Mouse (Mus musculus) brain, embryonic 18.5 days (tissue): ENCODE measurements around the gene Cldn2.

Source experiments
- DNase-seq: peaks from one replicate; pipeline ENCODE4 v3.0.0-alpha.2; 2012; ENCODE audit warnings: low read depth, low spot score

Gene Cldn2

GRCm38 (mm10) chrX:139808085-139808484, 7.5 kb downstream of the Cldn2 start:
- DNase-seq: peak; percentile 12

DNA sequence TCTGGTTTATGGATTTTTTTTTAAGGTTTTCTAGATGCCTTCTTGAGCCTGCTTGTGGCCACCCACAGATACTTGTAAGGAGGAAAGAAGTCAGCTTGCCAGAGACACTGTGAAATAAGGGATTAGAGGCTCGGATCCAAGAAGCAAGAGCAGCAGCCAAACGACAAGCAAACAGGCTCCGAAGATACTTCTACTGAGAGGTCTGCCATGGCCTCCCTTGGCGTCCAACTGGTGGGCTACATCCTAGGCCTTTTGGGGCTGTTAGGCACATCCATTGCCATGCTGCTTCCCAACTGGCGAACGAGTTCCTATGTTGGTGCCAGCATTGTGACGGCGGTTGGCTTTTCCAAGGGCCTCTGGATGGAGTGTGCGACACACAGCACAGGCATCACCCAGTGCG, 7.9 kb downstream of the Cldn2 start:
- DNase-seq: no peak

- no peak for DNase-seq
Measured at GRCm38 (mm10) chrX:139812636-139813298, 12.1 kb downstream of the Cldn2 start.

DNA sequence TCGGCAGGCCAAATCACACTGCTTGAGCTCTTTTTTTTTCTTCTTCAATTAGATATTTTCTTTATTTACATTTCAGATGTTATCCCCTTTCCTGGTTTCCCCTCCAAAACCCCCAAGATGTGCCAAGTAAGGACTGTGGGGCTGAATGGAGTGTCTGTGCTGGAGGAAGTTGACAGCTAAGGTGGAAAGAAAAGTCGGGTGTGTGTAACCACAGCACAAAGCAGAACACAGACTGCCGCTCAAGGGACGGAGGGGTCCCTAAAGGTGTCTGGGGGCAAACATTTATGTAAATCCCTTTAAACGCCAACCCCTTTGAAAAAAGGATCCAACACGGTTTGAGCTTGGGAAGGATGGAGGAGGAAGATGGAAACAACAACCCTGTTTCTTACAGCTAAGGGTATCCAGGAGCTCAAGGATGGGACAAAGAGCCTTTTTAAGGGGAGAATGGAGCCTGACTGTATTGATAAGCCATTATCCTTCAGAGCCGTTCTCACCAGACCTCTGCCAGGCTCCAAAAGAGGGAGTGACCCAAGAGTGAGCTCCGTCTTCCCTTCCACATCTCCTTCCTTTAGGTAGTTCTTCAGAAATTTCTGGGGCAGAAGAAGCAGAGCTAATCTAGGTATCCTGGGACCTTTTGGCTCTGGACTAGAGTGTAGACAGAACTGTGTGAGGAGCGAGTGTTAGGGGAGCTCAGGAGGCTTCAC, 12.8 kb downstream of the Cldn2 start:
- DNase-seq: no peak

DNA sequence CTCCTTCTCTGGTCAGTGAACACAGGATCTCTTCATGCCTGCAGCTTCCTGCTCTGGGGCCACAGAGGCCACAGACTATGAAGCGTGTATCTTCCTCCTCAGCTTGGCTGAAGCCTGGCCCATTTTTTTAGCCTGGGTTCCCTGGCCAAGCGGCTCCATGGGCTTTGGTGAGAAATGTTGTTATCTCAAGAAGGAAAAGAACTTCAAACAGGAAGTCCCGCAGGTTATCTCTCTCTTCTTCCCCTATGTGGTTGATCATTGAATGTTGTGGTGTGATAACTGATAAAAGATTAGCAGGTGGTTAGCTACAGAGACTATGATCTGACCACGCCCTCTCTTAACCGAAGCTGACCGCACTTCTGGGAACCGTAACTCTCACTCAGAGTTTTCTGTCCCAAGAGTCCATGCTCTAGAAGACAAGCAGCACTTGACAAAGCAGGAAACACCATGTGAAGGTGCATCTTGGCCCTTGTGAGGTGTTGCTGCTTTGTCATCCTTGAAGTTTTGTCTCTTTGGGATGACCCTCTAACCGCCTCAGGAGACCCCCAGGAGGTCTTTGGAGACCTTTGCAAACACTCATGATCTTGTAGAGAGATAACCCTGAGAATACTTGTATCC, 13.5 kb downstream of the Cldn2 start:
- no peak for DNase-seq

- no peak for DNase-seq
Measured at GRCm38 (mm10) chrX:139815201-139815600, 14.6 kb downstream of the Cldn2 start.

DNA sequence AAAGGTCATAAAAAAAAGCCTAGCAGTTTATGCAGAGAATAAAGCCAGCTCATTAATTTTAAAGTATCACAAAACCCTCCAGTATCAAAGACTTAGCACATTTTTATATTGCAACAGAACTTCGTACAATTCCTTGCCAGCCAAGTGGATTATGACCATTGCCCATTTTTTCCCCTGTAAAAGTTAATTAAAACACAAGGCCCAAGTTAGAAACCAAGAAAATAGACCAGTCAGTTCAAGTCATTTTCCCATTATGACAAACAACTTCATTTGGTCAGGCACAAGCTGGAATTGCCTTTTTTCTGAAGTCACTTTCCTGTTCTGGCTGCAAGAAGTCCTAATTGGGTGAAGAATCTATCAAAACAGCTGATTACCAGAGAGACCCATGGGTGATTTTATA, 24.8 kb downstream of the Cldn2 start:
- DNase-seq: no peak

DNA sequence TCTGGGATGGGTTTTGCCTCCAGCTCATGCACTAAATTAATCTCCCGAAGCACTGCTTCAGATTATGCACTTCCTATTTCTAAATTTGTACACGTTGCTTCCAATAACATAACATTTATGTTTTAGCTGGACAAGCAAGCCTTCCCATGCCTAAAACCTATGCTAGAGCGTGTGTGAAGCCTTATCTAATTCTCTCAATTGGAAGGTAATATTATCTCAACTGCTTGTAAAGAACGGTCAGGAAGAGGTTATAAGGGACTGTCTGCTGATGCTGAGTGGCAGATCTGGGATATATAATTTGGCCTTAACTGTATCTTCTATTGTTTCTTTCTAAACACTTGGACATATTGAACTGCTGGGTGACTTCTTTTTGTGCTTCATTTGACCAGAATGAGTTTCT, 26.3 kb downstream of the Cldn2 start:
- DNase-seq: no peak

GRCm38 (mm10) chrX:139828363-139829092, 27.9 kb downstream of the Cldn2 start:
- DNase-seq: no peak

DNA sequence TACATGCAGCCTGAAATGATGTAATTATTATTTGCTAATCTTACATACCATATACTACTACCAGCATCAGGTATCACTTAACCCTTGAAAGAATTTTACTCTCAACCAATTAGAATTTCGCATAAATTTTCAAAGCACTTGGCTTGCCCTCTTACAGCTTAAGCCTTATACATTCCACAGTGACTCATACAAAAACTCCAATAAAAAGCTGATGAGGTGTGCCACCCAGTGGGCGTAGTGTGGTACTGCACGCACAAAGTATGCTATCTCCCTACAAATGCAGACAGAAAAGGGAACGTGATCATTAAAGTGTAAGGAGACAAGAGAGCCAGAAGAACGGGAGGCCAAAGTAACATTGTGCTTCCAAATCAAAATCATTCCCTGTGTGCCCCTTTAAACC, 31.8 kb downstream of the Cldn2 start:
- no peak for DNase-seq

GRCm38 (mm10) chrX:139839057-139839456, 38.4 kb downstream of the Cldn2 start:
- no peak for DNase-seq

DNA sequence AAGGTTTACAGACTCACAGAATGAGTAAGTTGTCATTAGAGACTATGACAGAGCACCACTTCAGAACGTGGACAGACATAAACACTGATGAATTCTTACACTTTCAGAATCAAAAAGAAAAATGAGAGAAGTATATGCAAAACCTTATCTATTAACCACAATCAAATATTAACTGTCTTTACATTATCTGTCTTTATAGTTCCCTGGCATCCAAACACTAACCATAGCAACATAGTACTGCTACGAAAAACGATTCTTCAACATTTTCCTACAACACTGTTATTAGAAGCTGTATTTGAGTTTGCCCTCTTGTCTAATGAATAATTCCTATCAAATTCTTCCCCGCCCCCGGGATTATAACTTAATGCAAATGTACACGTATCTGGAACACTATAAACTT, 40.5 kb downstream of the Cldn2 start:
- no peak for DNase-seq

GRCm38 (mm10) chrX:139854795-139855194, 54.2 kb downstream of the Cldn2 start:
- DNase-seq: no peak

- DNase-seq: no peak
Measured at GRCm38 (mm10) chrX:139859402-139859801, 58.8 kb downstream of the Cldn2 start.
